Mouse (Mus musculus) gastrocnemius, postnatal 14 days (tissue): ENCODE data around the gene Tpk1. TPM values are rescaled to one million over a fixed set of nuclear protein-coding genes. Genes with fewer than 3 reads are reported as not detected.

Experiments used
- DNase-seq: peaks from one replicate; pipeline ENCODE4 v3.0.0; 2021; ENCODE audit warnings: mixed read lengths
- intact Hi-C: fragments of 180-260 bp; cut with DNase I; formaldehyde crosslinking; loops from one replicate; pipeline ENCODE4 v1.15.1; 2025; ENCODE audit warnings: low total_unique reads
- total RNA-seq, 2 experiments: library from RNA; stranded (reverse); gene quantifications; 2 replicates each; pipeline ENCODE4 v1.2.3; 2021

The Tpk1 gene
- total RNA-seq, 2 experiments from 2014 or later, result 2.1 TPM

DNA sequence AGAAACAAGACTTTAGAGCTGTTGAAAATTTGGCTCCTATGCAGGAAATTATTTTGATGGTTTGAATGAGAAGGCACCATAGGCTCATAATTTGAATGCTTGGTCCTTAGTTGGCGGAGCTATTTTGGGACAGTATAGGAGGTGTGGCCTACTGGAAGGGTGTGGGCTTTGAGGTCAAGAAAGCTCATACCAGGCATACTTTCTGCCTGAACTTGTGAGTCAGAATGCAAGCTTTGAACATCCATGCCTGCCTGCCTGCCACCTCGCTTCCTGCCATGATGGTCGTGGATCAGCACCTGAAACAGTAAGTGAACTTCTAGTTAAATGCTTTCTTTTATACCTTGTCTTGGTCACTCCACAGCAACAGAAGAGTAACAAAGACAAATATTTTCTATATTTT is 283.8 kb downstream of the Tpk1 start:
- DNase-seq, result no peak
- intact Hi-C loops, result no loop called here

DNA sequence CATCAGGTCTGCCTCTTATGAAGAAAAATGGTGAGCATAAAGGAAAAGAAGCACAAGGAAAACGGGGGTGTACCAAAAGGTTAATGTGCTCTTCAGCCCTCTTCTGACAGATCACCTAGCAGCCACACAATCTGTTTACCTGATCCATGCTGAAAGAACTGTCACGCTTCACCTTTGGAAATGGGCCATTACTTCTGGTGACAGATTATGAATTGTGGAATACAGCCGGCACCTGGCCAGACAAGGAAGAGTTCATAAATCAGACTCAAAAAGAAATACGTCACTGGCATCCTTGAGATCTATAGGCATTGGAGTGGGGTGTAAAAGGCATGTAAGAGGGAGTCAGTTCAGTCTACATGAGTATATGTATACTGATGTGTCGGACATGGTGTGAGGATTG is 292.9 kb downstream of the Tpk1 start:
- intact Hi-C loops, result no loop called here
- DNase-seq, result no peak

DNA sequence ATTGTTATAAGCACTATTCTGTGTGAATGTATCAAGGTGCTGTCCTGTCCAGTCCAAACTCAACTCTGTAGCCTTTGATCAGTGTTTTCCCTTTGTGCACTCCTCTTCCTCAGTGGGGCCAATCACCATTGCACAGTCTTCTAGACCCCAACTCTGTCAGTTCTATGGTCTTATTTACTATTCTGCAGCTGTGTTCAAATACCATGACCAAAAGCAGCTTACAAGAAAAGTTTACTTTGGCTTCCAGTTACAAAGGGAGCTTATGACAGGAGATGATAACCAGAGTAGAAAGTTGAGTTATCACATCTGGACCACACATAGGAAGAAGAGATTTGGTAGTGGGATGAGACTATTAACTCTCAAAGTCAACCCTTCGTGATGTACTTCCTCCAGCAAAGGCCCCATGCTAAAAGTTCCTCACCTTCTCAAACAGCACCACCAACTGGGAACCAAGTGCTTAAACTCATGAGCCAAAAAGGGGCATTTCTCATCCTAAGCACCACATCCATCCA is 298.6 kb downstream of the Tpk1 start:
- no peak for DNase-seq
- intact Hi-C loops, result no loop called here

DNA sequence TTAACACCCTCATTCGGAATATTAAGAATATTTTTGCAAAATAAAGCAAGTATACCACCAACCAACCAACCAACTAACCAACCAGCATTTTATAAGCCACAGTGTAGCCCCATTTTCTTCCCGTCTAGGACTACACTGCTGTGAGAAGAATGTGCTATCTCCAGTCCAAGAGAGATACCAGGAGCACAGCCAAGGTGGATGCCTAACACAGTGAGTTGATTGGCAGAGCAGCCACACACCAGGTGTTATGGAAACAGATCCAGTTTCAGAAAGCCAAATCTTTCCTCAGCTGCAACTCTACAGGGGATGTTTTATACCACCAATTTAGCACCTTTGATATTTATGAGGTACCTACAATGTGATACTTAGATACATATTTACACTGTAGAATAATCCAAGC is 299.1 kb downstream of the Tpk1 start:
- no peak for DNase-seq
- intact Hi-C loops, result no loop called here

DNA sequence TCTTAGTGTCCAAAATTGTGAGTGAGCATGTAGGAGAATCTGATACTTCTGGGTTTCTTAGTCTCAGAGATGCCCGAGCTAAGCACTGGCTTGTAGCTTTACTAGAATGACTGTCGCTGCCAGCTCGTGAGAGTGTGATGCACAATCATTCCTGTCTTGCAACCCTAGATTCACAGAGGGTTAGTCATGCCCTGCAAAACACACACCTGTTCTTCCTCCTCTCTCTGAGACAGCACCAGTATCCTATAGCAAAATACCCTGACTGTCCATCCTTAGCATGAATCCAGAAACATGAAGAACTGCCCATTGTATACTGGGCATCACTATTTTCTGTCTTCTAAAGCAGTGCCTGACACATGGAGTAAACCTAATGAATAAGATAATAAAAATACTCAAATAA is 302.2 kb downstream of the Tpk1 start:
- intact Hi-C loops, result no loop called here
- no peak for DNase-seq

DNA sequence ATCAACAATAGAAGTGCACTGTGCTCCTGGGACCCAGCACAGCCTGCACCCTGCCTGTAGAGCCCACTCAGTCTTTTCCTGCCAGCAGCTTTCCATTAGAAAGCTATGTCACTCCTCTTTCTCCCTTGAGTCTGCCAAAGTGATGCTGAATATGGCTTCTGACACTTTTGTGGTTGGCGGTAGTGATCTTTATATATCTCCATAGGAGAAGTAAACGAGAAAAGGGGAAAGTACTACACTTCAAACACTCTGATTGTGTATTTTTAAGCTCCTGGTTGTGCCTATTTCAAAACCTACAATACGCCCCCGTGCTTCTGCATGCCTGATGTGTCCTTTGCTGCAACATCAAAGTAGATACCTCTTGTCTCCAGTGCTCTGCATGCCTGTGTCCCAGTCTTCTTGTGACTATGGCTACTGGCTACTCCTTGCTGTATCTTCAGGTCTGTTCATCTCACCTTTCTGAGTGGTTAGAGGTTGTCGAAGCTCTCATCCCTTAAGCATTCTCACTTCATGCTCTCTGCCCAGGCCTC is 302.7 kb downstream of the Tpk1 start:
- intact Hi-C loops, result no loop called here
- DNase-seq, result no peak

DNA sequence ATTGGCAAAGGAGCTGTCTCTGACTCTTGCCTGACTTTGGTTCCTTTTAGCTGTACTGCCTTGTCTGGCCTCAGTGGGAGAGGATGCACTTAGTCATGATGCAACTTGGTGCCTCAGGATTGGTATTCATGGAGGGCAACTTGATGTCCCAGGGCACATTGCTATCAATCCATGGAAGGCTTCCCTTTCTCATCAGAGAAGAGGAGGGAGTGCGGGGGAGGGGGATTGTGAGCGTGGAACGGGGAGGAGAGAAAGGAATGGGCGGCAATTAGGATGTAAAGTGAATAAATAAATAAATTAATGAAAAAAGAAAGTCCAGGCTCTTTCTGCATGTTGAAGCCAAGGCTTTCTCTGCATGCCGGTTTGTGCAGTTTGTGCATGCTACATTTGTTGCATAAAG is 304.8 kb downstream of the Tpk1 start:
- intact Hi-C loops, result no loop called here
- no peak for DNase-seq

DNA sequence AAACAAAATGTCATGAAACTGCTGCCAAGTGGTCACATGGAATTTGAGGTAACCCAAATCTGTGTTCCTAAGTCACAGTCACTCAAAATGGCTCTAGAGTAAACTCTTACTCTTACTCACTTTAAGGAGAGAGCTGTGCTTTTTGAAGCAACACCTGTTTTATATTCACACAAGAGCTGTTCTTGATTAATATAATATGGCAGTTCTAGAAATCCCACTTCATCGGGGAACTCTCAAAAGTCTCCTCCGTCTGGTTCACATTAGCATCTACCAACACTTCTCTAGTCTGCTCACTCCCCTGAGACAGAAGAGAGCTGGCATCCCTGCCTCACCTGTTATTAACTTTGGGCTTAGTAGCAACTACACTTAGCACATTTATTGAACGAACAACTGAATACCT is 305.9 kb downstream of the Tpk1 start:
- intact Hi-C loops, result no loop called here
- no peak for DNase-seq

DNA sequence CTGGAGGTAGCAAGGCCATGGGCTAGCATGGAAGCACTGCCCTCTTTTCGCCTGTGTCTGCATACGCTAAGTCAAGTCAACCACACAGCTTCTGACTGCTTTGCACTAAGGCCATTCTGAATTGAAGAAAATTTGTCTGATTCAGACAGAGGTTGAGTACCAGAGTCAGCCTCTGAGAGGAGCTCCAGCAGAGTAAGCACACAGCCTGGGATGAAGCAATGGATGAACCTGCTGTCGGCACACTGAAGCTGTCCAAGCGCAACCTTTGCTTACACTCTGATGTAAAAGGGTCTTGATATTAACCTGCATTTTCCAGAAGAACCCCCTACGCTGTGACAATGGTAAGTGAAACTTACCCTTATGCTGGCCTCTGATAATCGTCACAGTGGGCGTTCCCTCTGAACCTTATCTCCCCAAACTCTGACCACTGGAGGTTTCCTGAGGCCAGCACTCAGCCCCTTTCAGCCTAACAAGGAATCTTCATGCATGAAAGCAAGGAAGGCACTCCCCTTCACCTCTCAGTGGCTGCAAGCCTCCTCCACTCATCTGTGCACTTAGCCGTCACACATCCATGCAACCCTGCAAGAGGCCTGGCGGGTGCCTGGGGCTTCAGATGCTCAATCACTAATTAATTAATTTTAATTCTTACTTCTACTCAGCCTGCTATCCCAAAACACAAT is 311.4 kb downstream of the Tpk1 start:
- intact Hi-C loops, result no loop called here

DNA sequence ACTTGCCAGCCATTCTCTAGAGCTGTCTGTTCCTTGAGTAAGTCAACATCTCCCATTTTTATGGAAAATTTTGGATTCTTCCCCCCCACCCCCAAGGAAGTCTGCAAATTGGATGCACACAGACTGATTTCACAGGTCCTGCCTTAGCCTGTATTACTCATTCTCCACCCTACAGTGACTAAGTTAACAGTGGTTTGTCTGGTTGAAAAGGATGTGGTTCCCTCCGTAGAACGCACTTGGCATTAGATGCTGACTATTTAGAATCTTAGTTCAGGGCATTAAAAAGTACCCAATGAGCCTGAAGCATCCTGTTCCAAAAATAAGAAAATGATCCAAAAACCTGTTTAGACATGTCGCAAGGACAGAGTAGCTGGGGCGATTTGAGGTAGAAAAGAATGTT is 312.6 kb downstream of the Tpk1 start:
- no peak for DNase-seq
- intact Hi-C loops, result no loop called here

More for the DNA sequence above, 311.4 kb downstream of the Tpk1 start:
- DNase-seq, result no peak

DNA sequence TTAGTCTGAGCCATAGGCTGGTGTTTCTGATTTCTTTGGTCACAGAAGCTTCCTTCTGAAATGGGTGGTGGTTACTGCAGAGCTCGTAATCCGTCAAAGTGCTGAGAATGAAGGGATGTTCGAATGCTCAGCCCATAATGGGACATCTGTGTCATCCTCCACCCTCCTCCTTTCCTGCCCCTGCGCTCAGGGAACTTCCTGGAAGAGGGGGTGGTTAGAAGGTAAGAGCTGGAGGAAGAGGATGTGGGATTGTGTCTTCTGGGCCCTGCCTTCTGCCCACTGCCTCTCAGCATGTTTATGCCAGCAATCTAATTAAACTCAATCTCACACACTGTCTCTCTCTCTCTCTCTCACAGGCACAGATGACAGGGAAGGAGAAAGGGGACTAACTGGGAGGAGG is 317.0 kb downstream of the Tpk1 start:
- DNase-seq, result no peak
- intact Hi-C loops, result no loop called here

DNA sequence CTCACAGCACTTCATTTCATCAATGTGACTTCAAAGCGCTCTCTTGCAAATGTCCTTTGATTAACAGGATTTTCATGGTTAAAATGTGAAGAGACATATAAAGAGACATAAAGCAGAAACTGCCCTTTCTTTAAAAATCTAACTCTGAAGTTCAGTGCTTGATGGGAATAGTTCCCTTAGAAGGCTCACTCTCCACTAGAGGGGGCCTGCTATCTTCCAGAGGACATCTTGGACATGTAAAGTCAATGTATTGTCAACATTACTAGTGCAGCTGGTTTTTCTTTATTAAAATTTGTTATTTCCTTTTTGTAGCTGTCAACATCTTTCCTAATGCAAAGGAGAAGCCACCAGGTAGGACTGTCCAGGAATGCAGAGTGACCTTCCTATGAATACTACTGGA is 318.4 kb downstream of the Tpk1 start:
- intact Hi-C loops, result no loop called here

DNA sequence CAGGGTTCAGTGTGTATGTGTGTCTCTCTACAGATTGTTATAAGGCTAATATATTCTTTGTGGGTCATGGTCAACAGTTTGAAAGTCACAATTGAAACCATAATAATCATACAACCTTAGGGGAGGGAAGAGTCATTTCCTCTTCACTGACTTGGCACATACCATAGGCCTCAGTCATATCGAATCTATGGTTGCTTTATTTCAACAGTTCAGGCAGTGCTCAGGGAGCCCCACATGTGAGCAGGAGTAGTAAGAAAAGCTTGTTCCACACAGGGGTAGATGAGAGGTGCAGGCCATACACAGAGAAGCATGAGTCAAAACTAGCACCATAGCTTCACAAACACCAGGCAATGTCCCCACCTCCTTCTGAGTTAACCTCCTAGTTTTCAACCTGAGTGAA is 323.1 kb downstream of the Tpk1 start:
- intact Hi-C loops, result no loop called here

More for the DNA sequence above, 318.4 kb downstream of the Tpk1 start:
- DNase-seq, result no peak

DNA sequence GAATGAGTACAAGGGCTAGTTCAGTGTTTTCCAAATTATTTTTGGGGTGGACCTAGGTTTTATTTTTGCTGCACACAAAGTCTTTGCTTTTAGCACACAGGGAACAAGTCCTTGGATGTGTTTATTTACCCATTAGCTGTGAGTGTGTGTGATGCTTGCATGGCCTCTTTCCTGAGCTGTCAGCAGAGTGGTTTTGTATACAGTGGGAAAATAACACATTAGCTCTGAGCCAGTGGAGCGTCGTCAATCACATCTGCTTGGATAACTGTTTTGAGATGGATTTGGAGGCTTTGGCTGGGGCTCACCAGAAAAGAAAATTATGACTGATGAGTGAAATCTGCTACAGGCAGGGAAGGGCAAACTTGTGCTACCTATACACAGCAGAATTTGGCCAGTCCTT is 323.7 kb downstream of the Tpk1 start:
- DNase-seq, result no peak
- intact Hi-C loops, result no loop called here

More for the DNA sequence above, 323.1 kb downstream of the Tpk1 start:
- no peak for DNase-seq

DNA sequence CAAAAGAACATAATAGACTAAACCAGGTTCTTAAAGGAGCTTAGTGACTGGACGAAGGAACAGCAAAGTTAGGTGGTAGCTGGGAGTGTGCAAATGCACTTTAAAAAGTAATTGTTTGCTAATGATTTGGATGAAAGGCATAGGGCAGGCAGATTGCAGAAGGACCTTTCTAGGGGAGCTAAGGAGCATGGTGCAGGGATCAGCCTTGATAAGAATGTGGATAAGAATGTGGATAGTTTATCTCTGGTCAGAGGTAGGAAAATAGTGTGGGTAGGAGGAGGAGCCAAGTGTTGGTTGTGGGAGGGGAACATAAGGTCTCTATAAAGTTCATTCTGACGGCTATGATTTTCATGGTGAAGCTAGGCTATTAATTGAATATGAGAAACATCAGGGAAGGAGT is 327.3 kb downstream of the Tpk1 start:
- DNase-seq, result no peak
- intact Hi-C loops, result no loop called here

DNA sequence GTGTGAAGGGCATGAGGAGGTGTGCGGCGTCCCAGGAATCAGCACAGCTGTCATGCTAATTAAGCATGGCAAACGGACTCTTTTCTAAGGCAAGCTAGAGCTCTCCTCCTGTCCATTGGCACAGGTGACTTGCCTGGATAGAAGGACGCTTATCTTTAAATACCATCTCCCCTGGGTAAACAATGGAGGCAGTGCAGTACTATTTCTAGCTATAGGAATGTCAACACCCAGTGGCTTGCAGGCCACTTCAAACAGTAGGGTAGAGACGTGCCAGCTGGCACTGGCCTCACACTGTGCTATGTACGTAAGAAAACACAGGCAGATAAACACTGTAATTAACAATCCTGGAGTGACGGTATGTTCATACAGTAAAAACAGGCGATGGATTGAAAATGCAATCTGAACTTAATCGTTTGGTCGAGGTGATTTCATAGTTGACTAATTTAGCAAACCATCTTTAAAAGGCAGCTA is 328.6 kb downstream of the Tpk1 start:
- intact Hi-C loops, result no loop called here
- no peak for DNase-seq

DNA sequence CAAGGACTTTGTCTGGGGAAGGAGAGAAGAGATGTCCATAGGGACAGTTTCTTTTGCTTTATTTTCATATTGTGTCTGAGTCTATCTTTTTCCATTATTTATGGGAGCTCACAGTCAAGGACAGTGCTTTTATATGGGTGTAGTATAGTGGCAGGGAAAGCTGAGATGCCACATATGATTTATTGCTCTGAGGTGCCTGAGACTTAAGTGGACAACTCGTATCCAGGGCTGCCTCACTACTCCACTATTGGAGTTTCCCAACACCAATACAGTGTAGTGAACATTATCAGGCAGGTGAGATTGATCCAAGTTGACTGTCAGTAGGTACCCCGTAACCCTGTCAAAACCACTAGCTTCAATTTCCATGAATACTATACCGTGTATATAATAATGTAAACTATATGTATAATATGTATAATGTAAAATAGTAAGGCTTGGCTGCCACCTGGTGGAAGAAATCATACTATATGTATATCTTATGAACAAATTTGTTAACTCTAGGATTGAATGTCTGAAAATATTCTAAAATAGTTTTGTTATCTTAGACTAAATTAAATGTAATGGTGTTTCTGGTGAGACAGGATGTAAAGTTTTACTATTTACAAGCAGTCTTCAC is 330.4 kb downstream of the Tpk1 start:
- DNase-seq, result no peak
- intact Hi-C loops, result no loop called here

DNA sequence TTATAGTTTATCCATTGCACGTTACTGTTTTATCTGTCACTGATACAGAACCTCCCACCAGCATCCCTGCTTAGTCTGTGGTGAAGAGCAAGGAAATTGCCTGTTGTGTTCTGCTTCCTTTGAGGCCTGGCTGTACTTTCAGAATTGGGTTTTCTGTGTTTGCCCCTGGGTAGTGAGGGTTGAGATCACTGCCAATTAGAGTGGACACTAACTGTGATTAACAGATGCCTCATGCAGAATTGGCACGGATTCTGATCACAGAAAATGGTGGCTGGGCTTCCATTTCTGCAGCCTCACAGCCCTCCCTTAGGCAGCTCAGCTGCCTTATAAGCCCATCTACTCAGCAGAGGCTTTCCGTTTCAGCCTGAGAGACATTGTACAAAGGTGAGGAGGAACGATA is 332.6 kb downstream of the Tpk1 start:
- intact Hi-C loops, result no loop called here

DNA sequence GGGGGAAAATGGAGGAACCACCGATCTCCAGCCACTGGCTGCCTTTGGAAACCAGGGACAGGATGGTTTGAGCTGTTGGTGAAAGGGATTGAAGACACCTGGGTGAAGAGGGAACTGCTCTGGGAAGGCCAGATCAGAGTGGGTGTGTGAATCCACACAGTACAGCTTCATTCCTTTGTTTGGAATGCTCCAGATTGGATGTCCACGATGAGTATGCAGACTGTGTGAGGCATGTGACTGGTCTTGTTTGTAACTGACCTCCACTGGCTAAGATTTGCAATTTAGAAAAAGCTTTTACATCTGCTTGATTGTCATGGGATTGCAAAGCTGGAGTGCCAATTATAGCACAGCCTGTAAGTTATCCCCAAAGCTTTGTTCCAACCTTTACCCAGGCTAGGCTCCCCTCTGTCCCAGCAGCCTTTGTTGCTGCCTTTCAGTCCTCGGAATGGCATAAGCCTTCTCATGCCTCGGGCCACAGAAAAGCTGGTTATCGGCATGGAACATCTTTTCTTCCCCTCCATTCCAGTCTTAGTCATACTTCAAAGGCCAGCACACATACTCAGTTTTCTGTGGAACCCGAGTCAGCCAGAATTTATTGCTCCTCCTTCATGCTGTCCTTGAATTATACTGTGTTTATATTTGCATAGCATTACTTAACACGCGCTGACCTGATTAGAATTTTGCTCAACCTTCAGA is 353.0 kb downstream of the Tpk1 start:
- DNase-seq, result no peak
- intact Hi-C loops, result no loop called here

More for the DNA sequence above, 332.6 kb downstream of the Tpk1 start:
- DNase-seq, result no peak

DNA sequence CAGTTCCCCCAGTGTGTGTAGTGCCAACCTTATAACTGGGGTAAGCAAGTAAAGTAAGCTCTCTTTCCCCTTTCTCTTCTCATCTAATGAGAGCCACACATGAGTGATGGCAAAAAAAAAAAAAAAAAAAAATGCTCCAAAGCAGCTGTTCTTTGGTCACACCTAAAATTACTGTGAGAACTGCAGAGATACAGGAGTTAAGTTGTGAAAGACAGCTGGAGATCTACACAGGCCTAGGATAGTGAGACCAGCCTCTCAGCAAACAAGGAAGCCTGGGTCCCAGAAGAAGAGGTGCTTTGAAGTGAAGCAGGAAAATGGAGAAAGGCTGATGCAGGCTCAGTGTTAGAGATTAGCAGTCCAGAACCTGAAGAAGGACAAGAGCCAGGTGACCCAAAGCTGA is 353.5 kb downstream of the Tpk1 start:
- no peak for DNase-seq
- intact Hi-C loops, result no loop called here
